Mouse (Mus musculus): Measurements from ENCODE around the gene Bach1.

GRCm38 (mm10) chr16:87720851-87721409, 22.2 kb downstream of the Bach1 start:
- TF ChIP-seq CTCF (IDR thresholded peaks at IDR 0.05) (no peak), EP300 (IDR thresholded peaks at IDR 0.05) (no peak)
